33 mouse cellular contexts compared by ENCODE assay signal in genomic region chr7:127152464-127152863, GRCm38 (mm10). TPM values are rescaled to one million over a fixed set of nuclear protein-coding genes. Genes with fewer than 3 reads are reported as not detected.
"Had no signal": no experiment of that assay in that cellular context is flagged by ENCODE, and none has a peak within 500 bp of the region (broad histone marks: within the 10 kb centered on the region; RNA-seq: fewer than 3 reads in every experiment).

No protein-coding gene starts in this region.

- H3K9ac ChIP-seq: limb, embryonic 12.5 days; limb, embryonic 13.5 days; limb, embryonic 15.5 days; liver, embryonic 12.5 days; liver, embryonic 13.5 days; liver, embryonic 14.5 days; liver, embryonic 15.5 days; liver, postnatal 0 days; lung, embryonic 14.5 days; lung, embryonic 15.5 days; midbrain, embryonic 12.5 days; midbrain, embryonic 13.5 days; midbrain, embryonic 15.5 days; neural tube, embryonic 12.5 days had no signal

- H3K27ac ChIP-seq: limb, embryonic 10.5 days; limb, embryonic 12.5 days; limb, embryonic 13.5 days; limb, embryonic 15.5 days; liver, embryonic 12.5 days; liver, embryonic 13.5 days; liver, embryonic 14.5 days; liver, embryonic 15.5 days; lung, embryonic 15.5 days; macrophage; midbrain, embryonic 10.5 days; midbrain, embryonic 12.5 days; midbrain, embryonic 13.5 days; midbrain, embryonic 15.5 days; neural tube, embryonic 12.5 days had no signal

- DNase-seq: left cerebral cortex, postnatal 4 days; liver; liver, embryonic 13.5 days; liver, postnatal 0 days; lung, adult 18-20 months; lung, adult 2 months; lung, embryonic 14.5 days; lung, postnatal 10 days; lung, postnatal 14 days; lung, postnatal 36 days; lung, postnatal 4 days; midbrain, embryonic 14.5 days had no signal

- H3K36me3 ChIP-seq: limb, embryonic 10.5 days; limb, embryonic 12.5 days; limb, embryonic 13.5 days; limb, embryonic 15.5 days; liver, embryonic 12.5 days; liver, embryonic 13.5 days; liver, embryonic 15.5 days; lung, embryonic 15.5 days; midbrain, embryonic 10.5 days; midbrain, embryonic 12.5 days; midbrain, embryonic 13.5 days; midbrain, embryonic 15.5 days; neural tube, embryonic 12.5 days had no signal

- H3K4me2 ChIP-seq: limb, embryonic 12.5 days; limb, embryonic 13.5 days; limb, embryonic 15.5 days; liver, embryonic 11.5 days; liver, embryonic 12.5 days; liver, embryonic 13.5 days; liver, embryonic 15.5 days; lung, embryonic 14.5 days; lung, embryonic 15.5 days; midbrain, embryonic 11.5 days; midbrain, embryonic 12.5 days; midbrain, embryonic 13.5 days; midbrain, embryonic 15.5 days; neural tube, embryonic 12.5 days had no signal

- H3K27me3 ChIP-seq: limb, embryonic 12.5 days; limb, embryonic 13.5 days; limb, embryonic 15.5 days; liver, embryonic 12.5 days; liver, embryonic 13.5 days; liver, embryonic 15.5 days; lung, embryonic 15.5 days; megakaryocyte, embryonic 14.5 days; midbrain, embryonic 12.5 days; midbrain, embryonic 13.5 days; midbrain, embryonic 15.5 days; neural tube, embryonic 12.5 days had no signal

- H3K4me3 ChIP-seq: limb, embryonic 10.5 days; limb, embryonic 12.5 days; limb, embryonic 13.5 days; limb, embryonic 15.5 days; liver, embryonic 12.5 days; liver, embryonic 13.5 days; liver, embryonic 15.5 days; lung, embryonic 15.5 days; megakaryocyte, embryonic 14.5 days; midbrain, embryonic 10.5 days; midbrain, embryonic 12.5 days; midbrain, embryonic 13.5 days; midbrain, embryonic 15.5 days; myocyte; neural tube, embryonic 12.5 days had no signal

- ATAC-seq: liver, embryonic 12.5 days; liver, postnatal 0 days; lung, postnatal 0 days; midbrain, embryonic 13.5 days; midbrain, embryonic 15.5 days; midbrain, embryonic 16.5 days had no signal

- H3K9me3 ChIP-seq: limb, embryonic 10.5 days; limb, embryonic 12.5 days; limb, embryonic 13.5 days; limb, embryonic 15.5 days; liver, embryonic 12.5 days; liver, embryonic 13.5 days; liver, embryonic 15.5 days; lung, embryonic 15.5 days; megakaryocyte, embryonic 14.5 days; midbrain, embryonic 10.5 days; midbrain, embryonic 12.5 days; midbrain, embryonic 13.5 days; midbrain, embryonic 15.5 days; neural tube, embryonic 12.5 days had no signal

- H3K4me1 ChIP-seq: limb, embryonic 10.5 days; limb, embryonic 12.5 days; limb, embryonic 13.5 days; limb, embryonic 15.5 days; midbrain, embryonic 10.5 days; midbrain, embryonic 12.5 days; midbrain, embryonic 13.5 days; midbrain, embryonic 15.5 days; neural tube, embryonic 12.5 days had no signal

RNA-seq across cellular contexts. Expression of gene Spn, which starts 14.8 kb away (rescaled TPM):
- polyA plus RNA-seq: limb, embryonic 12.5 days; lung, embryonic 14.5 days; midbrain, embryonic 11.5 days; midbrain, embryonic 14.5 days; midbrain, embryonic 16.5 days; midbrain, postnatal 0 days had no signal

RNA-seq across cellular contexts. Expression of gene Qprt, which starts 30.4 kb away (rescaled TPM):
- polyA plus RNA-seq: macrophage had no signal
